Mouse (Mus musculus) limb, embryonic 10.5 days (tissue): ENCODE measurements around the gene Ankrd23. TPM values are rescaled to one million over a fixed set of nuclear protein-coding genes. Genes with fewer than 3 reads are reported as not detected.

Experiments
- DNase-seq: peaks from one replicate; pipeline ENCODE4 v3.0.0-alpha.2; 2017; ENCODE audit warnings: low spot score
- H3K27ac ChIP-seq: fragments of 300-500 bp; sonication (generic); 2 replicates; pipeline ENCODE4 v1.5.1; 2016; ENCODE audit warnings: mild to moderate bottlenecking
- H3K27me3 ChIP-seq: fragments of 300-500 bp; sonication (generic); 2 replicates; pipeline ENCODE4 v1.6.1; 2016; ENCODE audit warnings: low read depth, mild to moderate bottlenecking; ENCODE audit not compliant: poor library complexity, severe bottlenecking
- H3K36me3 ChIP-seq: fragments of 300-500 bp; sonication (generic); 2 replicates; pipeline ENCODE4 v1.6.1; 2016; ENCODE audit warnings: mild to moderate bottlenecking, moderate library complexity
- H3K4me1 ChIP-seq: fragments of 300-500 bp; sonication (generic); 2 replicates; pipeline ENCODE4 v1.6.1; 2016
- H3K4me3 ChIP-seq: fragments of 300-500 bp; sonication (generic); 2 replicates; pipeline ENCODE4 v1.5.1; 2016; ENCODE audit warnings: mild to moderate bottlenecking, moderate library complexity
- H3K9me3 ChIP-seq: fragments of 300-500 bp; sonication (generic); replicated peaks from 2 replicates; pipeline ENCODE4 v1.6.1; 2016; ENCODE audit warnings: mild to moderate bottlenecking
- WGBS: fragments of 180-500 bp; shearing (Covaris S2); methylation state at CpG from one replicate; pipeline ENCODE4 v1.1.7; 2016; 5-methylcytosine and 5-hydroxymethylcytosine counted together
- polyA plus RNA-seq: library from polyadenylated mRNA; unstranded; fragments of >200 nt; fragmentation: Nextera tagmentation; extraction: Ambion mirVana; gene quantifications from 2 replicates; pipeline ENCODE4 v1.2.1, GENCODE M21; 2016

Ankrd23 gene
- polyA plus RNA-seq, 1 experiment from 2014 or later, result 16.8 TPM

- WGBS, result 73% methylated on average over 6 of the region's 6 CpGs
- Histone ChIP-seq H3K4me1 (0 out of 2 replicates have a peak, but pooled peaks cover 9% of the 10 kb centered on the region), H3K9me3 (no peaks in the 10 kb centered on the region), H3K36me3 (peaks cover 32% of the 10 kb centered on the region), H3K27me3 (no peaks in the 10 kb centered on the region), H3K27ac (no peak overlapping the region), H3K4me3 (no peak overlapping the region)
- DNase-seq, result no peak
Measured at GRCm38 (mm10) chr1:36534595-36535058, 2.1 kb downstream of the Ankrd23 start.

GRCm38 (mm10) chr1:36533546-36533945 is 3.1 kb downstream of the Ankrd23 start:
- H3K4me1 ChIP-seq, result 0 out of 2 replicates have a peak, but pooled peaks cover 3% of the 10 kb centered on the region
- peaks cover 23% of the 10 kb centered on the region for H3K36me3 ChIP-seq
- WGBS, result 84% methylated on average over 6 of the region's 6 CpGs
- no peak overlapping the region; the same call in 1 of the 2 replicates for H3K27ac ChIP-seq
- no peak overlapping the region for H3K4me3 ChIP-seq
- no peaks in the 10 kb centered on the region for H3K27me3 ChIP-seq
- no peaks in the 10 kb centered on the region for H3K9me3 ChIP-seq
- no peak for DNase-seq

GRCm38 (mm10) chr1:36531461-36531860 is 5.2 kb downstream of the Ankrd23 start:
- no peak overlapping the region for H3K4me3 ChIP-seq
- H3K36me3 ChIP-seq, result peaks cover 33% of the 10 kb centered on the region
- H3K27me3 ChIP-seq, result no peaks in the 10 kb centered on the region
- no peak overlapping the region for H3K27ac ChIP-seq
- no peaks in the 10 kb centered on the region for H3K9me3 ChIP-seq
- no peak for DNase-seq
- H3K4me1 ChIP-seq, result 0 out of 2 replicates have a peak, but pooled peaks cover 3% of the 10 kb centered on the region
- 92% methylated on average over 12 of the region's 12 CpGs for WGBS

- H3K9me3 ChIP-seq, result no peaks in the 10 kb centered on the region
- 96% methylated on average over 7 of the region's 7 CpGs for WGBS
- no peaks in the 10 kb centered on the region for H3K27me3 ChIP-seq
- no peaks in the 10 kb centered on the region for H3K4me1 ChIP-seq
- no peak for DNase-seq
- no peak overlapping the region for H3K27ac ChIP-seq
- H3K4me3 ChIP-seq, result no peak overlapping the region
- H3K36me3 ChIP-seq, result peaks cover 37% of the 10 kb centered on the region
Measured at GRCm38 (mm10) chr1:36530962-36531361, 5.7 kb downstream of the Ankrd23 start.

- Histone ChIP-seq H3K4me3 (no peak overlapping the region), H3K27ac (no peak overlapping the region), H3K27me3 (no peaks in the 10 kb centered on the region), H3K4me1 (no peaks in the 10 kb centered on the region), H3K9me3 (no peaks in the 10 kb centered on the region), H3K36me3 (peaks cover 42% of the 10 kb centered on the region)
- DNase-seq, result no peak
- 82% methylated on average over 8 of the region's 8 CpGs for WGBS
Measured at GRCm38 (mm10) chr1:36530485-36530884, 6.2 kb downstream of the Ankrd23 start.

GRCm38 (mm10) chr1:36529875-36530274 is 6.8 kb downstream of the Ankrd23 start:
- no peak for DNase-seq
- WGBS, result 93% methylated on average over 4 of the region's 4 CpGs
- peaks cover 48% of the 10 kb centered on the region for H3K36me3 ChIP-seq

GRCm38 (mm10) chr1:36529274-36529673 is 7.4 kb downstream of the Ankrd23 start:
- Histone ChIP-seq H3K4me3 (no peak overlapping the region), H3K27me3 (no peaks in the 10 kb centered on the region), H3K27ac (no peak overlapping the region), H3K36me3 (peaks cover 54% of the 10 kb centered on the region), H3K4me1 (no peaks in the 10 kb centered on the region), H3K9me3 (no peaks in the 10 kb centered on the region)
- 93% methylated on average over 4 of the region's 4 CpGs for WGBS
- DNase-seq, result no peak

More at GRCm38 (mm10) chr1:36529875-36530274, 6.8 kb downstream of the Ankrd23 start:
- H3K4me1 ChIP-seq, result no peaks in the 10 kb centered on the region
- no peak overlapping the region for H3K4me3 ChIP-seq
- H3K27me3 ChIP-seq, result no peaks in the 10 kb centered on the region
- no peak overlapping the region for H3K27ac ChIP-seq
- H3K9me3 ChIP-seq, result no peaks in the 10 kb centered on the region

GRCm38 (mm10) chr1:36528351-36528750 is 8.3 kb downstream of the Ankrd23 start:
- WGBS, result 77% methylated on average over 1 of the region's 1 CpGs
- H3K27me3 ChIP-seq, result no peaks in the 10 kb centered on the region
- no peaks in the 10 kb centered on the region for H3K9me3 ChIP-seq
- peaks cover 63% of the 10 kb centered on the region for H3K36me3 ChIP-seq
- no peak overlapping the region for H3K27ac ChIP-seq
- DNase-seq, result no peak
- H3K4me3 ChIP-seq, result no peak overlapping the region
- H3K4me1 ChIP-seq, result no peaks in the 10 kb centered on the region

GRCm38 (mm10) chr1:36526903-36527302 is 9.8 kb downstream of the Ankrd23 start:
- Histone ChIP-seq H3K9me3 (no peaks in the 10 kb centered on the region), H3K27me3 (no peaks in the 10 kb centered on the region), H3K4me3 (no peak overlapping the region), H3K4me1 (no peaks in the 10 kb centered on the region), H3K27ac (no peak overlapping the region), H3K36me3 (peaks cover 77% of the 10 kb centered on the region)
- no peak for DNase-seq
- WGBS, result 92% methylated on average over 10 of the region's 10 CpGs

- peaks cover 78% of the 10 kb centered on the region for H3K36me3 ChIP-seq
- H3K4me1 ChIP-seq, result no peaks in the 10 kb centered on the region
- H3K27ac ChIP-seq, result no peak overlapping the region
- no peaks in the 10 kb centered on the region for H3K27me3 ChIP-seq
- H3K9me3 ChIP-seq, result no peaks in the 10 kb centered on the region
- 91% methylated on average over 12 of the region's 12 CpGs for WGBS
- DNase-seq, result no peak
- no peak overlapping the region for H3K4me3 ChIP-seq
Measured at GRCm38 (mm10) chr1:36525774-36526173, 10.9 kb downstream of the Ankrd23 start.

GRCm38 (mm10) chr1:36524058-36524457 is 12.6 kb downstream of the Ankrd23 start:
- Histone ChIP-seq H3K27ac (no peak overlapping the region), H3K36me3 (peaks cover 89% of the 10 kb centered on the region)

GRCm38 (mm10) chr1:36523332-36524013 is 13.2 kb downstream of the Ankrd23 start:
- Histone ChIP-seq H3K27ac (no peak overlapping the region), H3K36me3 (peaks cover 92% of the 10 kb centered on the region), H3K27me3 (no peaks in the 10 kb centered on the region), H3K4me1 (no peaks in the 10 kb centered on the region), H3K4me3 (no peak overlapping the region), H3K9me3 (no peaks in the 10 kb centered on the region)
- DNase-seq, result no peak
- WGBS, result 88% methylated on average over 9 of the region's 9 CpGs

More at GRCm38 (mm10) chr1:36524058-36524457, 12.6 kb downstream of the Ankrd23 start:
- H3K4me1 ChIP-seq, result no peaks in the 10 kb centered on the region
- H3K27me3 ChIP-seq, result no peaks in the 10 kb centered on the region
- no peak overlapping the region for H3K4me3 ChIP-seq
- no peak for DNase-seq
- no peaks in the 10 kb centered on the region for H3K9me3 ChIP-seq
- 97% methylated on average over 5 of the region's 5 CpGs for WGBS

GRCm38 (mm10) chr1:36522210-36522609 is 14.5 kb downstream of the Ankrd23 start:
- 94% methylated on average over 7 of the region's 7 CpGs for WGBS
- Histone ChIP-seq H3K4me3 (no peak overlapping the region), H3K27ac (no peak overlapping the region), H3K4me1 (no peaks in the 10 kb centered on the region), H3K9me3 (no peaks in the 10 kb centered on the region), H3K27me3 (no peaks in the 10 kb centered on the region), H3K36me3 (peaks cover 98% of the 10 kb centered on the region)
- no peak for DNase-seq
